Mouse (Mus musculus) heart, embryonic 12.5 days (tissue): ENCODE data around the gene Tead4. TPM values are rescaled to one million over a fixed set of nuclear protein-coding genes. Genes with fewer than 3 reads are reported as not detected.
A peak's percentile ranks its signal among the peaks of the same experiment; 100 is the strongest.

ENCODE experiments used
- ATAC-seq: fragments of 200-750 bp; cut with Nextera tagmentation; 2 replicates; pipeline ENCODE4 v1.8.0; 2017; ENCODE audit warnings: moderate TSS enrichment, moderate library complexity; ENCODE audit not compliant: insufficient number of reproducible peaks, low FRiP score
- H3K27ac ChIP-seq: fragments of 300-500 bp; sonication (generic); 2 replicates; pipeline ENCODE4 v1.5.1; 2016; ENCODE audit warnings: mild to moderate bottlenecking, moderate library complexity; ENCODE audit not compliant: poor library complexity, severe bottlenecking
- H3K27me3 ChIP-seq: fragments of 300-500 bp; sonication (generic); replicated peaks from 2 replicates; pipeline ENCODE4 v1.6.1; 2016; ENCODE audit warnings: mild to moderate bottlenecking, moderate library complexity
- H3K36me3 ChIP-seq: fragments of 300-500 bp; sonication (generic); 2 replicates; pipeline ENCODE4 v1.6.1; 2016; ENCODE audit warnings: mild to moderate bottlenecking, moderate library complexity
- H3K4me1 ChIP-seq: fragments of 300-500 bp; sonication (generic); replicated peaks from 2 replicates; pipeline ENCODE4 v1.6.1; 2016; ENCODE audit warnings: mild to moderate bottlenecking
- H3K4me2 ChIP-seq: fragments of 300-500 bp; sonication (generic); 2 replicates; pipeline ENCODE4 v1.6.1; 2016; ENCODE audit warnings: mild to moderate bottlenecking, moderate library complexity
- H3K4me3 ChIP-seq: fragments of 300-500 bp; sonication (generic); 2 replicates; pipeline ENCODE4 v1.5.1; 2016; ENCODE audit warnings: mild to moderate bottlenecking
- H3K9ac ChIP-seq: fragments of 300-500 bp; sonication (generic); 2 replicates; pipeline ENCODE4 v1.6.1; 2016; ENCODE audit warnings: mild to moderate bottlenecking, moderate library complexity
- H3K9me3 ChIP-seq: fragments of 300-500 bp; sonication (generic); replicated peaks from 2 replicates; pipeline ENCODE4 v1.6.1; 2016; ENCODE audit warnings: mild to moderate bottlenecking, moderate library complexity
- WGBS: fragments of 180-500 bp; shearing (Covaris S2); methylation state at CpG from one replicate; pipeline ENCODE4 v1.1.7; 2016; 5-methylcytosine and 5-hydroxymethylcytosine counted together
- polyA plus RNA-seq: library from polyadenylated mRNA; unstranded; fragments of >200 nt; fragmentation: Nextera tagmentation; extraction: Ambion mirVana; gene quantifications from 2 replicates; pipeline ENCODE4 v1.2.1, GENCODE M21; 2016

The Tead4 gene
- polyA plus RNA-seq, 1 experiment from 2014 or later: 4.0 TPM

DNA sequence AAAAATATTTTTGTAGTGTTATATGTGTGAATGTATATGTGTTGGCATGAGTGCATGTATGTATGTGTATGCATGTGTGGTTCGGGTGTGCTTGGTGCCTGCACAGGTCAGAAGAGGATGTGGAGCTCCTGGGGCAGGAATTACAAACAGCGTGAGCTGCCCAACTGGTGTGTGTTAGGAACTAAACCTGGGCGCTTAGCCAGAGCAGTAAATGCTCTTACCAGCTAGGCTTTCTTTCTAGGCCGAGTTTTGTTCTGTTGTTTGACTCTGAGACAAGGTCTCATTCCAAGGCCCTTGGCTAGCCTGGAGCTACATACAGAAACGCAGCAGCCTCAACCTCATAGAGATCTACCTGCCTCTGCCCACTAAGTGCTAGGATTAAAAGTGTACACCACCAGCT, 9.3 kb downstream of the Tead4 start:
- Histone ChIP-seq H3K36me3 (no peaks in the 10 kb centered on the region), H3K27ac (no peak overlapping the region), H3K9ac (no peak overlapping the region), H3K4me1 (peaks cover 12% of the 10 kb centered on the region), H3K9me3 (no peaks in the 10 kb centered on the region), H3K4me3 (no peak overlapping the region), H3K27me3 (no peaks in the 10 kb centered on the region), H3K4me2 (no peak overlapping the region)
- no peak for ATAC-seq
- WGBS: 73% methylated on average over 5 of the region's 5 CpGs

DNA sequence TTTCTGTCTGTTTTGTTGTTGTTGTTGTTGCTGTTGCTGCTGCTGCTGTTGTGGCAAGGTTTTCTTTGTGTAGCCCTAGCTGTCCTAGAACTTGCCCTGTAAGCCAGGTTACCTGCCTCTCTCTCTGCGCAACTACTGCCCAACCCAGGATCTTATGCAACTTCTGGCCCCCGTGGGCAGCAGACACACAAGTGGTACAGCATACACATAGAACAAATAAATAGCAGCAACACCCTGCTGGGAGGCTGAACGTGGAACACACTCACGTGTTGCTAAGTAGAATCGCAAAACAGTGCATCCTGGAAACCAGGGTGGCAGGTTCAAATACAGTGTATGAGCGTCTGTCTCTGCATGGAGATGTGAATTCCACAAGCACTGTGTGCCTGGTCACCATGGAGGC, 11.9 kb downstream of the Tead4 start:
- Histone ChIP-seq H3K36me3 (no peaks in the 10 kb centered on the region), H3K9ac (no peak overlapping the region), H3K27me3 (no peaks in the 10 kb centered on the region), H3K4me2 (no peak overlapping the region), H3K4me1 (peaks cover 22% of the 10 kb centered on the region), H3K9me3 (no peaks in the 10 kb centered on the region), H3K4me3 (no peak overlapping the region), H3K27ac (no peak overlapping the region)
- no peak for ATAC-seq
- 81% methylated on average over 6 of the region's 6 CpGs for WGBS

DNA sequence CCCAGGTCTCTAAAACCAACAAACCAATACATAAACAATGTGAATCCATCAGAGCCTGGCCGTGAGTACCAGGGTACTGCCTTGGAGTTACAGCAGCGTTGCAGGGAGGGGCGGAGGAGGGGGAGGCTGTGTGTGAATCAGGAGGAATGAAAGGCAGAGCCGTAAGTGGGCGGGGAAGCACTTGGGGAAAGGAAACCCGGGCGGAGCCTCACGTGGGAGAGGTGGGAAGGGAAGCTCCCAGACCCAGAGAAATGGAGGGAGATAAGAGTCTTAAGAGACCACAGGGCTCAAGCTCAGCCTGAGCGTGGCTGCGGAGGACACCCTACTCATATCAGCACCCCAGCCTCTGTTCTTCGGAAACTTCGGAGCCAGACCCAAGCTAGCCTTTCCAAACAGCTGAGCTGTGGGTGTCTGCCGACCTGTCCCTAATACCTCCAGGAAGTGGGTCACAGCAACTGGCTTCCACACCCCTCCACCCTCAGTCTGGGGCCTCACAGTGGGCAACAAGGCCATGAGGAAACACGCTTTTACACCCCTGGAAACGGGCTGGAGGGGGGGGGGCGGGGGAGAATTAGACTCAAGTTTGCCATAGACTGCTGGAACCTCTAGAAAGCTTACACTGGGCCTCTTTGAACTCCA, 14.7 kb downstream of the Tead4 start:
- H3K4me3 ChIP-seq: peak overlapping the region; percentile 43
- WGBS: 2% methylated on average over 16 of the region's 16 CpGs
- peak overlapping the region; percentile 74 for H3K4me2 ChIP-seq
- H3K27ac ChIP-seq: peak overlapping the region; percentile 53
- H3K4me1 ChIP-seq: peaks cover 22% of the 10 kb centered on the region
- ATAC-seq: peak; percentile 83
- H3K9me3 ChIP-seq: no peaks in the 10 kb centered on the region
- no peaks in the 10 kb centered on the region for H3K36me3 ChIP-seq
- H3K9ac ChIP-seq: peak overlapping the region; percentile 58
- H3K27me3 ChIP-seq: no peaks in the 10 kb centered on the region

DNA sequence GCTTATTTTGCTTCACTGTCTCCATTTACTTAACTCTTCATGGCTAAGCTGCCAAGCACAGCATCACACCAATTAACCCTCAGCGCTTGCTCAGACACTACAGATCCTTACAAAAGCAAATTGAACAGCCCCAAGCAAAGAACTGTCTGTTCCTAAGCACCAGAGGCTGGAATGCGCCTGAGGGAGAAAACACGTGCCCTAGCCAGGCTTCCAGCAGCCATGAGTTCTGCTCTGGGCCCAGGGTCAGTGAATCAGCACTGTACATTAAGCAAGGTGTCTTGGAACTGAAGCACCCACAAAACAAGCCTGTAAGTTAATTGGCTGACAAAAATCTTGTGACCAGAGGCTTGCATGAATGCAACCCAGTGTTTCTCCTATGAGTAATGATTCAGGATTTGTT, 18.5 kb downstream of the Tead4 start:
- H3K4me3 ChIP-seq: no peak overlapping the region
- no peaks in the 10 kb centered on the region for H3K9me3 ChIP-seq
- no peaks in the 10 kb centered on the region for H3K36me3 ChIP-seq
- no peak overlapping the region for H3K4me2 ChIP-seq
- no peak overlapping the region for H3K27ac ChIP-seq
- ATAC-seq: no peak
- H3K4me1 ChIP-seq: peaks cover 27% of the 10 kb centered on the region
- no peak overlapping the region for H3K9ac ChIP-seq
- no peaks in the 10 kb centered on the region for H3K27me3 ChIP-seq
- 49% methylated on average over 3 of the region's 3 CpGs for WGBS

DNA sequence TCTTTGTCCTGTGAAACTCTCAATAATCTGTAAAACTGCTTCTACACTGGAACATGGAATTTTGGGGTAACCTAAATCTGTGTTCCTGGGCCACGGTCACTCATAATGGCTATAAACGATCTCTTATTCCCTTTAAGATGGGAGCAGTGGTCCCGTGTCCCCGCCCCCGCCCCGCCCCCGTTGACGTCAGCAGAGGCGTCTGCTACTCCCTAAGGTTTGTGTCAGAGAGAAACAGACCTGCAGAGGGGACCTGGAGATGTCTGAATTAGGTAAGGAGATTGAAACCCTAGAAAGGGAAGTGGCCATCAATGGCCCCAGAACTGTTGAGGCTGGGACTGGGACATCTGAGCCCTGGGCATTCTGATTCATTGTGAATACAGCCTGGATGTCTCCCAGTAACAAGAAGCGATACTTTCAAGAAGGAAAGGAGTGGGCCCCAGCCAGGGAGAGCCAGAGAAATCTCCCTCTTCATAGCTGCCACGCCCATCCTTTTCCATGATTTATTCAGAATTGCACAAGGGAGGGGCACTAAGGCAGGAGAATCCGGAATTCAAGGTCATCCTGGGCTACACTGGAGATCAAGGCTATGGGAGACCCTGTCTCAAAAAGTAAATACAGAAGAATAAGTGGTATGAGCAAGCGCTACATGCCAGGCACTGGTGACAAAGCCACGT, 20.0 kb downstream of the Tead4 start:
- 49% methylated on average over 14 of the region's 14 CpGs for WGBS
- Histone ChIP-seq H3K27me3 (no peaks in the 10 kb centered on the region), H3K4me3 (no peak overlapping the region), H3K9ac (no peak overlapping the region), H3K4me1 (peaks cover 15% of the 10 kb centered on the region), H3K27ac (no peak overlapping the region), H3K9me3 (no peaks in the 10 kb centered on the region), H3K36me3 (no peaks in the 10 kb centered on the region), H3K4me2 (no peak overlapping the region)
- no peak for ATAC-seq

DNA sequence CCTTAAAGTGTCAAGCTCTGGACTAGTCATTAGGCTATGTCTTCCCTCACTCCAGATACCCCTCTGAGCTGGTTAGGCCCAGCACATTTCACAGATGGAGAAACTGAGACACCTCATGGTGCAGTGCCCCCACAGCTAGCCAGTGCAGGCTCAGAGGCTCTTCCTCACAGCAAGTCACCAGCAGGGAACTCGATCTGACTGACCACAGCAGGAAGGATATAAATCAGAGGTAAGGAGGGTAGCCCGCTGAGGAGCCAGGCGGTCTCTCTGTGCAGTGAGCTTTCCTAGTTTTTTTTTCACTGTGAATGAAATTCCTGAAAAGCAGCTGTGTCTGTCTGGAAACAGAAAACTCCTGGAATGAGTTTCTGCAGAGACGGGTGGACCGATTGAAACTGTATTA, 21.0 kb downstream of the Tead4 start:
- no peak for ATAC-seq
- WGBS: 46% methylated on average over 5 of the region's 5 CpGs
- Histone ChIP-seq H3K27me3 (no peaks in the 10 kb centered on the region), H3K4me3 (no peak overlapping the region), H3K36me3 (no peaks in the 10 kb centered on the region), H3K4me1 (peaks cover 5% of the 10 kb centered on the region), H3K9me3 (no peaks in the 10 kb centered on the region), H3K27ac (no peak overlapping the region), H3K4me2 (no peak overlapping the region), H3K9ac (no peak overlapping the region)

DNA sequence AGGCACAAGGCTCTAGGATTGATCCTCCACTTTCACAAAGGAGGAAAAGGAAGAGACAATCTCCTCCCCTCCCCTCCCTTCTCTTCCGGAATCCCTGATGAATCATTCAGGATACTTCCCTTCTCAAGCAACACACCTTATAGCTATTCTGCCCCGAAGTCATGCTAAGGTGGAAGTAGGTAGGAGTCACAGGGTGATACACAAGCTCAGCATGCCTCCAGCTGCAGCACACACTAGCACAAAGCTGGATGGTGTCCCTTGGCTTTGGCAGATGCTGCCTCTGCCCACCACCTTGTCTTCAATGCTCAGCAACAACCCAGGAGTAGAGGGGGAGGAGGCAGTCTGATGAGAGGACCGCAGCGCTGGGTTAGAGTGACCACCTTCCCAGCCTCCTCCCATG, 21.5 kb downstream of the Tead4 start:
- WGBS: 60% methylated on average over 4 of the region's 4 CpGs
- Histone ChIP-seq H3K36me3 (no peaks in the 10 kb centered on the region), H3K9ac (no peak overlapping the region), H3K4me2 (no peak overlapping the region), H3K27ac (no peak overlapping the region), H3K27me3 (no peaks in the 10 kb centered on the region), H3K4me3 (no peak overlapping the region), H3K4me1 (peaks cover 5% of the 10 kb centered on the region), H3K9me3 (no peaks in the 10 kb centered on the region)
- ATAC-seq: no peak

DNA sequence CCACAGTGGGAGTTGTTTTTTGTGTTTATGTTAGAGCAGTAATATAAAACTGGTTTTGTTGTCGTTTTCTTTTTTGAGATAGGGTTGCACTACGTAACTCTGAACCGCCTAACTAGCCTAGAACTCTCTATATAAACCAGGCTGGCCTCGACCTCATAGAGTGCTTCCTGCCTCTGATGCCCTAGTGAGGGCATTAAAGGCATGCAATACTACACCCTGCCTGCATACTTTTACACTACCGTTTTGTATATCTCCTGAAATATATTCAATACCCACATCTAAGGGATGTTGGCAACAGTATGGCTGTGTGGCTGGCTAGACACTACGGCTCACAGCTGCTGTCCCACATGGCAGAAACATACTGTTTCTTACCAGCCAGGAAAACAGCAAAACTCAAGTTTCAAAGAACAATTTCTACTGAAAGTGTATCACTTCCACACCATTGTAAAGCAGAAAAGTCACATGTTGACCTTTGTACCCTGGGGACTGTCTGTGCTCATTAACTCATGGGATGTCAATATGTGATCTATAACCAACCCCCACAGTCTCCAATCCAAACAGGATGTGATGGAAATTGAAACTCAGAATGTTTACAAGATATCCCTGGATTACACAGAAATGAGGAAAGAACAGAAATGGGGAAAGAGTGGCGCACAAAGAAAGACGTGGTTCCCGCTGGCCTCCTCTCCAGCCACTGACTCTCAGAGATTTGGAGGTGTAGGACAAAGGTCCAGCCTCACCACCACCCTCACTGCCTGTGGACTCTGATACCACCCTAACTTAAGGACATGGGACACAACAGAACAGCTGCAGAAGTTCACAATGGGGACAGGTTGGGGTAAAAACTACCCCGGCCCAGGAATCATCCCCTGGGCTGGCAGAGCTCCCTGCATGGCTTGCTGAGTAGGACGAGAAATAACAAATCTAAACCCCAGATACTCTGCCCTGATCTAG, 23.2 kb downstream of the Tead4 start:
- Histone ChIP-seq H3K9ac (no peak overlapping the region), H3K4me2 (no peak overlapping the region), H3K36me3 (no peaks in the 10 kb centered on the region), H3K4me1 (peaks cover 5% of the 10 kb centered on the region), H3K4me3 (no peak overlapping the region), H3K27me3 (no peaks in the 10 kb centered on the region), H3K27ac (no peak overlapping the region), H3K9me3 (no peaks in the 10 kb centered on the region)
- WGBS: 80% methylated on average over 11 of the region's 11 CpGs
- ATAC-seq: no peak

DNA sequence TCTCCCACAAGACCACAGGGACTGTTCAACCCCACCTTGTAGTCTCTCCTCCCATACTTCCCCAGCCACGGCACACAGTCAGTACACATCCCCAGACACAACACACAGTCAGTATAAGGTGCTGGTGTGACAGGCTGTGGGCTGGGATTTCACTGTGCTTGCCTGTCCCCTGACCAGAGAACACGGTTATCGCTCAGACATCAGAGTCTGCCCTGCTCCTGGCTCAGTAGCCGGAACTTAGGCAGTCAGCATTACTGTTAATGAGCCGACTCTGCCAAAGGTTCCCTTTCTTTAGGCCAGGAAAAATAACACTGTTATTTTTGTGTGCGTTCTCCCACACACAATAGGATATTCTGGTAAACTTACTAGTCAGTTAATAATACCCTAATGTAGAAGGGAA, 24.3 kb downstream of the Tead4 start:
- Histone ChIP-seq H3K36me3 (no peaks in the 10 kb centered on the region), H3K4me2 (no peak overlapping the region), H3K4me1 (peaks cover 5% of the 10 kb centered on the region), H3K9me3 (no peaks in the 10 kb centered on the region), H3K27ac (no peak overlapping the region), H3K27me3 (no peaks in the 10 kb centered on the region), H3K4me3 (no peak overlapping the region), H3K9ac (no peak overlapping the region)
- 80% methylated on average over 6 of the region's 6 CpGs for WGBS
- ATAC-seq: no peak

DNA sequence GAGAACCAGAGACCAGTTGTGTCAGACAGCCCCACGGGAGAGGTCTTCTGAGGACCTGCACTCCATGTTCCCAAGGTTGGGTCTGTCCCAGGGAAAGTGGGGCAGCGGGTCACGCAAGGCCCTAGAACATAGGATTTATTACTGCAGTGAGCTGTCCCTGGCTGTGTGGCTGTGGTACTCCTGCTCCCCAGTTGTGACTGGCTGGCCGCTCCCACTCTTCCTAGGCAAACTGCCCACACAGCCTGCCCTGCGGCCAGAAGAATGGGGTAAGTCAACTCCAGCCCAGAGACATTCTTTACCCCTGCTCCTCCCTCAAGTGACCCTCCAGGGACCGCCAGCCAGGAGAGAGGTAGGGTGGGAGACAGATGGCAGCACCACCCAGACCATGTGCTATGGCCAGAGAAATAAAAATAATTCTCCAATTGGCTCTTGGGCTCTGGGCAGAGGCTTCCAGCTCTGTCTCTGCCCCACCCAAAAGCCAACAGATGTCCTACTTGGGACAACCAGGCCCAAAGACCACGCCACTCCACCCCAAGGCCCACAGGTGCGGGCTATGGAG, 25.0 kb downstream of the Tead4 start:
- H3K9ac ChIP-seq: no peak overlapping the region
- no peak overlapping the region for H3K27ac ChIP-seq
- H3K4me3 ChIP-seq: no peak overlapping the region
- H3K4me2 ChIP-seq: no peak overlapping the region
- no peaks in the 10 kb centered on the region for H3K9me3 ChIP-seq
- ATAC-seq: no peak
- H3K4me1 ChIP-seq: peaks cover 2% of the 10 kb centered on the region
- WGBS: 84% methylated on average over 8 of the region's 8 CpGs
- H3K36me3 ChIP-seq: no peaks in the 10 kb centered on the region
- no peaks in the 10 kb centered on the region for H3K27me3 ChIP-seq

DNA sequence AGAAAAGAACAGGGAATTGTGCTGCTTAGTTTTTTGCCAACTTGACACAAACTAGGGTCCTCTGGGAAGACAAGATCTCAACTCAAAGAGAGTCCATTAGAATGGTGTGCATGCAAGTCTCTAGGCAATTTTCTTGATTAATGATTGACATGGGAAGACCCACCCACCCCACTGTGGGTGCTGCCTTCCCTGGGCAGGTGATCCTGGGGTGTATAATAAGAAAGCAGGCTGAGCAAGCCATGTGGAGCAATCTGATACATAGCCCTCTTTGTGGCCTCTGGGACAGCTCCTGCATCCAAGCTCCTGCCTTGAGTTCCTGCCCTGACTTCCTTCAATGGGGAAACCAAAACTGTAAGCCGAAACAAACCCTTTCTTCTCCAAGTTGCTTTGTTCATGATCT, 27.1 kb downstream of the Tead4 start:
- Histone ChIP-seq H3K36me3 (0 out of 2 replicates have a peak, but pooled peaks cover 5% of the 10 kb centered on the region), H3K4me3 (no peak overlapping the region), H3K4me1 (no peaks in the 10 kb centered on the region), H3K9me3 (no peaks in the 10 kb centered on the region), H3K27me3 (no peaks in the 10 kb centered on the region), H3K4me2 (no peak overlapping the region), H3K9ac (no peak overlapping the region), H3K27ac (no peak overlapping the region)
- no peak for ATAC-seq
- 79% methylated on average over 1 of the region's 1 CpGs for WGBS
